Mouse (Mus musculus) ovary, postnatal 36 days (tissue): ENCODE measurements at regions not wholly inside any gene's neighbourhood (a gene's known extent, or its start where the extent isn't known, plus 50 kb on each side); places are given as distances from the start of the nearest gene placed in this dataset.

Source experiments
- DNase-seq: peaks from one replicate; pipeline ENCODE4 v3.0.0; 2022; ENCODE audit warnings: low spot score, mixed read lengths

DNA sequence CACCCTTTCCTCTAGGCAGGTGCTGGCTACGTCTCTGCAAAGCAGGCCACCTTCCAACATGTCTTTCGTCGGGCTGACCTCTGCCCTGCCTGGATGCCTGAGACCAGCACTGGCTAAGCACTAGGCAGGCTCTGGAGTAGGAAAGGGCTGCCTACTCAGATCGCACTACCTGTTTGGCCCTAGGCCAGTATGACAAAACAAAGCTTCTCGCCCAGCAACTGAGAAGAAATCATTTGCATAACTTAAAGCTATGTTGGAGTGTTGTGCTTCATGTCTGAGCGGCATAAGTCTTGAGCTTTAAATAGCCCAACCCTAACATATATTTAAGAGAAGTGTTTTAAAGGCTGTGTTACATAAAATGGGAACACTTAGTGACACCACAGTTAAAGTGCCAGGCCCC is 189.9 kb upstream of the Acvr2a start:
- no peak for DNase-seq

DNA sequence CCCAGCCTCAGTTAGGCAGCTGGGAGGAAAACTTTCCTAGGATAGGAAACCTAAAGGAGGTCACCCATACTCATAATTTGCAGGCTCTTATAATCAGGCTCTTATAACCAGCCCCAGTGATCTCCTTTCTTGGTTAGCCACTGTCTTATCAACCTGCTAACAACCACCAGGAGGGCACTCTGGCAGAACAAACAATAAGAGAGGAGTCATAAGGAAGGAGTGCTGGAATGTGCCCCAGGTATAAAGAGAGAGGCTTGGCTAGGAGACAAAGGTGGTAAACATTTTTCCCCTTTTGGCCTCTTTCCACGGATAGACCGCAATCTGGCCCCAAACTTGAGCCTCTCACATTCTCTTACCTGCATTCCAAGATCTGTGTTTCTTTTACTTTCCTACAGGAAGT is 189.4 kb upstream of the Acvr2a start:
- no peak for DNase-seq

DNA sequence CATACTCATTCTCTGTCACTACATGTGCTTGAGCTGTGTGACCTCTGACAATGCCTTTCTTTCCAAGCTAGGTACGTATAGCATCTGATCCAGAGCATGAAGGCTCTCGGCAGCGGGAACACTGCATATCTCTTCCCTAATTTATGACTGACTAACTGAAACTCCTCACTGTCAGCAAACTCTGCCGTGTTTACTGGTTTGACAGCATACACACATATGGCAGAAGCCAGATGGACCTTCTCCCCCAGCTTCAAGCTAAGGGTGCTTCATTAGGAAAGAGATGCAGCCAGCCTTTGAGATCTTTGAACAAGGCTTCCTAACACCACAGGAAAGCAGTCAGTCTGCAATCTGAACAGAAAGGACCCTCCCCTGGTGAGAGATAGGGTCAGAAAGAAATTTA is 186.9 kb upstream of the Acvr2a start:
- no peak for DNase-seq

DNA sequence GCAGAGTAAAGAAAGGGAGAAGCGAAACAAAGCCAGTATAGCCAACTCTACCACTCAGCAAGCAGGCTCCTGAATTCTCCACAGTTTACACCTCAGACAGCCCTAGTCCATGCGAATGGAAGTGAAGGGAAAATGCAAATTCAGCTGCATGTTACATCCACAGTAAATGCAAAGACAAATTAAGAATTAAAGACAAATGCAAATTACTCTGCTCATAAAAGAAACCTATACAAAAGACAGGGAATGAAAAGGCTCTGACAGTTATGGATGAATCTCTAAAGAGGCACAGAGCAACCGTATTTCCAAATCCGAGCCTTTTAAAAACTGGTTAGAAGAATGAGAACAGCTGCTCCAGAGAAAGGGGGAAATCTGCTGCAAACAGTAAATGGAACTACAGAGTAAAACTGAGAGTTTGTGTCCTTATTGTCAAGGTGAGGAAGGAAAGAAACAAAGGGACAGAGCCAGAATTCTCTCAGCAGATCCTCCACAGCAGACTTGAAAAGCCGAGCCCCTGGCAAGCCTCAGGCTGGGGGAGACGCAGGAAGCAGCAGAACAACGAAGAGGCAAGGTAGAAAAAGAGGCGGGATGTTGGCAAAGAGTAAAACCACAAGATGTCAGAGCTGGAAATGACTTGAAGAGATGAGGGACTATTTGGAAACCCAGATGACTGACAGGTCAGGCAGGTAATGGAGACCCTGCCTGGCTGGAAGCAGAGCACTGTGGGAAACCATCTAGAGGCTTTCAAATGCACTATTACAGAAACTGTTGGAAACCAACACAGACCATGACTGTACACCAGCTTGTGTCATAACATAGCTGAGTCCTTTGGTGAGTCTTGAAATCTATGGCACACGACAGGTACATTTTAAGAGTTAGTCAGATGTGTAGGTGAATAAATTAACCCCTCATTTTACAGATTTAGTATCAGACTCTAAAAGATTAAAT is 184.5 kb upstream of the Acvr2a start:
- no peak for DNase-seq

GRCm38 (mm10) chr2:48634456-48635174 is 179.3 kb upstream of the Acvr2a start:
- DNase-seq = no peak

- no peak for DNase-seq
These were observed 177.8 kb upstream of the Acvr2a start for GRCm38 (mm10) chr2:48636108-48636507.

GRCm38 (mm10) chr2:48644114-48644513 is 169.8 kb upstream of the Acvr2a start:
- no peak for DNase-seq

DNA sequence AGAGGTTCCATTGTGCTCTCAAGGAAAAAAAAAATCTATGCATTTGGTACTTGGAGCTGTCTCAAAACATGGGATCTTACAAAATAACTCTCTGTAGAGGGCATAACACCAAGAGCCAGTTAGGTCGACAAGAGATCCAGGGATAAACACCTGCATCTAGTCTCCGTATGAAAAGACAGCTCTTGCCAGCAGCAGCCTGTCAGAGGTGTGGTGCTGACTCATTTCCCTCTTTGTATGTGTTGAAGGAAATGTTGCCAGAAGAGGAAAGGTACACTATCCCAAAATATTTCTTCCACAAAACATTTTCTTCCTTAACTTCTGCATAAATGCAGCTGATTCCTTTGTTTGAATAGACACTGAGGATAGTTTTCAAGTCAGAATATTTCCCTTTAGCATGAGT is 163.6 kb upstream of the Acvr2a start:
- DNase-seq = no peak

DNA sequence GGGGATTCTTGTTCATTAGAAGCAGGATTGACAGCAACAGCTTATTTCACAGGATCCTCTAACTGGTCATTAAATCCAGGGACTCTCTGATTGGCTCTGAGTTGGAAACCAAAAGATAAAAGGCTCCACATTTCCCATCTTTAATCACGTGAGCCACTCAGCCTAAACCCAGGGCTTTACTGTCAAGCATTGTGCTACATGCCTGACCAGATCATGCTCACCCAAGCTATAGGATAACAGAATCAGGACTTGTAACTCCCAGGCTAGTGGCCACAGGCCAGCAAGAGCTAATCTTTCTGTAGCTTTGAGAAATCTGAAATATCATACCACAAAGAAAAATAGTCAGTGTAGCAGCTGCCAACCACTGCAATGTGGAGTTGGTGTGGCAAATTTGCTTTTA is 152.7 kb upstream of the Acvr2a start:
- no peak for DNase-seq

DNA sequence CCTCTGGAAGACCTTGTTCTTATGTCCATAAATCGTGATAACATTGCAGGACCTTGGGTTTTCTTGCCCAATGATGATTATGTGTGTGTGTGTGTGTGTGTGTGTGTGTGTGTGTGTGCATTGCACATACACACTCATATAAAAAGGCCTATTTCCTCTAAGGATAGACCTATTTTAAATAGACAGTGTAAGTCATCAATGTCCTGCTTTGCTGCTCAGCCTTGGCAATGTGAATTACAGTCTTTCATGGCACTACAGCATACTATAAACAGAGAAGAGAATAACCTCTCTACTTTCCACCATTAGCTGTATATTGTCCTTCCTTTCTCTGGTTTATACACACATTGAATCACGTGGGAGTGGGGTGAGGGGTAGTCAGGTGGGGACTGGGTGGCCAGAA is 148.8 kb upstream of the Acvr2a start:
- DNase-seq = no peak

DNA sequence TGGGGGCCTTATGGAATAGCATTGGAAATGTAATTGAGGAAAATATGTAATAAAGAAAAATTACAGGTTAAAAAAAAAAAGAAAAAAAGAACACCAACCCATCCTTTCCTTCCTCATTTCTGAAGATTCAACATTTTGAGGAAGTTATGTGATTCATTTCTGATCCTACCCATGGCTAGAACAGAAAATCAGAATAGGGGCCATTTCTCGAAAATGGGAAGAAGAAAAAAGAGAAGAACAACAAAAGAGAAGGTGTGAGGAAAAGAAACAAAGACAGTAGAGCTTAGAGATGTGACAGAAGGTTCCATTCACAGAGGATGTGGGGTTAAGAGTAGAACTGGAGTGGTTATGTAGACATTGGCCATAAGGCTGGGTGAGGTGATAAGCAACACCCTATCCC is 124.8 kb upstream of the Acvr2a start:
- no peak for DNase-seq

GRCm38 (mm10) chr2:48694509-48694908 is 119.4 kb upstream of the Acvr2a start:
- no peak for DNase-seq

DNA sequence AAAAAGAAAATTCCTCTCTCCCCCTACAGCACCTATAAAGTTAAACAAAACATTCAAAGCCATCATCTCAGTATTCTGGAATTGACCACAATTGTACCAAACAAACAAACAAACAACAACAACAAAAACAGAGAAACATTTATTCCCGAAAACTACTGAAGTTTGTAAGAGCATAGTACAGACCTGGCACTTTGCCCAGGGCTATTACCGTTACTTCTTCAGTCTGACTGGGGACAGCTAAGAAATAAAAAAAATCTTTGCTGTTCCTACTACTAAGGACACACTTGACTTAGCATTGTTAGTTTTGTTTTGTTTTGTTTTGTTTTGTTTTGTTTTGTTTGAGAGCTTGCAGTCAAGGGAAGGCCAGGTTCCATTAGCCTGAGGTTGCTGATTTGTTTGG is 113.0 kb upstream of the Acvr2a start:
- DNase-seq = no peak

- no peak for DNase-seq
These were observed 108.7 kb upstream of the Acvr2a start for GRCm38 (mm10) chr2:48705103-48705804.

DNA sequence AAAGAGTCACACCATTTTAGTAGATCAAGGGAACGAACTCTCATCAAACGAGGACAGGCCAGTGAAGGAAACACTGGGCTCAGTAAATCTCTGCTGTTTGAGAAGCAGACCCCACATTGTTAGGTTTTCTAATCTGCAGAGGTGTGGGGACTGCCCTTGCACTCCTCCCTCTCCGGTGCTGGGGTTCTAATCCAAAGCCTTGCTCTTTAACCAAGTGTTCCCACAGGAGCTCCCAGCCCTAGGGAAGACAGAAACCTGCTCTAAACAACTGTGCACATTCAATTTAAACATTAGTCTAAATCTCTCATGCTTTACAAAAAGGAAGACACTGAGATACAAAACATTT is 108.1 kb upstream of the Acvr2a start:
- no peak for DNase-seq

DNA sequence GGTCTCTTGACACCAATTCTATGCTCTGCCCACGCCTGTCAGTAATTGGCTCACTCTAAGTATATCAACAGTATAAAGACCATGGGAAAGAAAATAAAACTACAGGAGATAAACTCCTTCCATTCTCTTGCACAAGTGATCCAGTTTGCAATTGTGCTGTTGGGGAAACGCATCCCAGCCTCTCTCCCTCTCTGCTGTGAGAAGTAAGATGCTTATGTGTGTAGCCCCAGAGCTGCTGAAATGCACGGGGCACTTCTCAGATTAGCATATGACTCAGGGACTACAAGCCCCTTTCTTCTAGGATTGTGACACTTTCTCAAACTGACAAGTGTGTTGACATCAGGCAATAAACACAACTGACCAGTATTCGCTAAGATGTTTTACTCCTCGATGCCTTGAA is 107.7 kb upstream of the Acvr2a start:
- DNase-seq = no peak

GRCm38 (mm10) chr2:48716206-48716605 is 97.7 kb upstream of the Acvr2a start:
- no peak for DNase-seq

DNA sequence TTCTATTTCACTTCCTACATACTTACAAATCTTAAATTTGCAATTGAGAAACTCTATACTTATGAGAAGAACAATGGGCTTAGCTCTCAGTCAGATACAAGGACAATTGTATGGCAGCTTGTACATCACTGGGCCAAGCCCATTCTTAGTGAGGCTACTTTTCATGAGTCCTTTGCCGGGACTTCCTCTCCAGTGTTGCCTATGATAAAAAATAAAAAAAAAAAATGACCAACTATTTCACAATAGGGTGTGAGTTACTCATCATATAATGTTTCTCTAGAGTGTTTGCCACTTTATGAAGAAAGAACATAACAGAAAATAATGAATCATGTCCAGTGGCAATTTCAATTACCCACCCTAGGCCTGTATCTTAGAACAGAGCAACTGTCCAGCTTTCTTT is 96.1 kb upstream of the Acvr2a start:
- DNase-seq = no peak

DNA sequence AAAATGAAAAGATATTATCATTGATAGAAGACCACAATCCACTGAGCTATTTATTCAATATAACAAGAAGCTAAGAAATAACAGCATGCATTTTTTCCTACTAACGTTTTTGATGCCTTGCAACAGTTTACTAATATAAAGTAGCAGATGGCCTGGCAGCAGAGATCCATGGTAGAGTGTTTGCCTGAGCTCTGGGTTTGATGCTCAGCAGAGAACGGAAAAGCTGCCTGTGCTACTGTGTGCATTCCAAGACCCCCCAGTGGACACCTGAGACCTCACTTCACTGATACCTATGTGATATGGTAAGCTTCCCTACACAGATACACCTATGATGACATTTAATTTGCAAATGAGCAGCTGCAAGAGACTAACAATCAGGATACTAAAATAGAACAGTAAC is 95.6 kb upstream of the Acvr2a start:
- no peak for DNase-seq

DNA sequence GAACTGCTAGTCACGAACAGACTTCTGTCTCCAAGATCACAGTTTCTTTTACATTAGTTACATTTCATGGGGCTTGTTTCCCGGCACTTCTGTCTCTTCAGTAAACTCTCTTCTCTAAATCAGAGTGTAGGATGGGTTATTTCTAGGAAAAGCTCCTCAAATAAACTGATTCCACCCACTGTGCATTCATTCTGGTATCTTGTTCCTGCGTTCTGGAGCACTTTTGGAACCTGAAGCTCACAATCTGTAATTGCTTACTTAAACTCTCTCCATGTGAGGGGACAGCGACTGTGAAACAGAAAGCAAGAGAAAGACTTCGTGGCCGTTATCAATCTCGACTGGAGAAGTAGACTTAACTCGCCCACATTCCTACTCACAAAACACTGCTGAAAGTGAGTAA is 83.1 kb upstream of the Acvr2a start:
- no peak for DNase-seq

GRCm38 (mm10) chr2:48733936-48734335 is 80.0 kb upstream of the Acvr2a start:
- DNase-seq = no peak

GRCm38 (mm10) chr2:48734521-48734920 is 79.4 kb upstream of the Acvr2a start:
- no peak for DNase-seq

DNA sequence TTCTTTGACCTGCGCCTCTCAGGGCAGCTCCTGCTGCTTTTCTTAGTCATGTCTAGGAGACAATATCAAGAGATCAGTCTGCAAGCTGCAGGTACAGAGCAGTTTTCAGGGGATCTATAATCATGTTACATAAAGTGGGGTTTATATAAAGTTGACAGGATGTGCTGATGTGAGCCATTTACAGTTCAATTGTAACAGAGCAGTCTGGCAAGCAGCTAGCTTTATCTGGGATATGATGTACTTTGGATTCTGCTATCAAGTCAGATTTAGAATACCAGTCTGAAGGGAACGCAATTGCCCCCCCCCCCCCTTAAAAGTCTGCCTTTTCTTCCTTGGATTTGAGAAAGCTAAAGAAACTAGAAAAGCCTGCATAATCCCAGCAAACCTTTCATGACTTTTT is 77.6 kb upstream of the Acvr2a start:
- no peak for DNase-seq
